Mouse (Mus musculus) hindbrain, embryonic 13.5 days (tissue): ENCODE measurements around the gene Snrk. TPM values are rescaled to one million over a fixed set of nuclear protein-coding genes. Genes with fewer than 3 reads are reported as not detected.
"Not testable (repeated sequence)": the region's sequence is repeated elsewhere in the genome, so short reads cannot be mapped to it uniquely, and the experiment has no call there.

Source experiments
- ATAC-seq: fragments of 200-750 bp; cut with Nextera tagmentation; 2 replicates; pipeline ENCODE4 v1.8.0; 2017; ENCODE audit warnings: moderate TSS enrichment; ENCODE audit not compliant: low FRiP score
- H3K27ac ChIP-seq: fragments of 300-500 bp; sonication (generic); 2 replicates; pipeline ENCODE4 v1.5.1; 2015; ENCODE audit warnings: inconsistent platforms, mild to moderate bottlenecking, moderate library complexity
- H3K27me3 ChIP-seq: fragments of 300-500 bp; sonication (generic); 2 replicates; pipeline ENCODE4 v1.6.1; 2015; ENCODE audit warnings: mild to moderate bottlenecking, inconsistent platforms
- H3K36me3 ChIP-seq: fragments of 300-500 bp; sonication (generic); 2 replicates; pipeline ENCODE4 v1.6.1; 2015; ENCODE audit warnings: mild to moderate bottlenecking, inconsistent platforms
- H3K4me1 ChIP-seq: fragments of 300-500 bp; sonication (generic); replicated peaks from 2 replicates; pipeline ENCODE4 v1.6.1; 2015; ENCODE audit warnings: inconsistent platforms
- H3K4me2 ChIP-seq: fragments of 300-500 bp; sonication (generic); 2 replicates; pipeline ENCODE4 v1.6.1; 2015; ENCODE audit warnings: inconsistent platforms, mild to moderate bottlenecking, moderate library complexity
- H3K4me3 ChIP-seq: fragments of 300-500 bp; sonication (generic); 2 replicates; pipeline ENCODE4 v1.5.1; 2015; ENCODE audit warnings: mild to moderate bottlenecking, inconsistent platforms
- H3K9ac ChIP-seq: fragments of 300-500 bp; sonication (generic); 2 replicates; pipeline ENCODE4 v1.6.1; 2015; ENCODE audit warnings: mild to moderate bottlenecking, inconsistent platforms
- H3K9me3 ChIP-seq: fragments of 300-500 bp; sonication (generic); 2 replicates; pipeline ENCODE4 v1.6.1; 2016; ENCODE audit warnings: inconsistent platforms
- WGBS: fragments of 180-500 bp; shearing (Covaris S2); methylation state at CpG from one replicate; pipeline ENCODE4 v1.1.7; 2015; 5-methylcytosine and 5-hydroxymethylcytosine counted together
- polyA plus RNA-seq: library from polyadenylated mRNA; unstranded; fragments of >200 nt; fragmentation: Nextera tagmentation; extraction: Ambion mirVana; gene quantifications from 2 replicates; pipeline ENCODE4 v1.2.1, GENCODE M21; 2015

Snrk gene
- polyA plus RNA-seq, 1 experiment from 2014 or later, result 56.2 TPM

DNA sequence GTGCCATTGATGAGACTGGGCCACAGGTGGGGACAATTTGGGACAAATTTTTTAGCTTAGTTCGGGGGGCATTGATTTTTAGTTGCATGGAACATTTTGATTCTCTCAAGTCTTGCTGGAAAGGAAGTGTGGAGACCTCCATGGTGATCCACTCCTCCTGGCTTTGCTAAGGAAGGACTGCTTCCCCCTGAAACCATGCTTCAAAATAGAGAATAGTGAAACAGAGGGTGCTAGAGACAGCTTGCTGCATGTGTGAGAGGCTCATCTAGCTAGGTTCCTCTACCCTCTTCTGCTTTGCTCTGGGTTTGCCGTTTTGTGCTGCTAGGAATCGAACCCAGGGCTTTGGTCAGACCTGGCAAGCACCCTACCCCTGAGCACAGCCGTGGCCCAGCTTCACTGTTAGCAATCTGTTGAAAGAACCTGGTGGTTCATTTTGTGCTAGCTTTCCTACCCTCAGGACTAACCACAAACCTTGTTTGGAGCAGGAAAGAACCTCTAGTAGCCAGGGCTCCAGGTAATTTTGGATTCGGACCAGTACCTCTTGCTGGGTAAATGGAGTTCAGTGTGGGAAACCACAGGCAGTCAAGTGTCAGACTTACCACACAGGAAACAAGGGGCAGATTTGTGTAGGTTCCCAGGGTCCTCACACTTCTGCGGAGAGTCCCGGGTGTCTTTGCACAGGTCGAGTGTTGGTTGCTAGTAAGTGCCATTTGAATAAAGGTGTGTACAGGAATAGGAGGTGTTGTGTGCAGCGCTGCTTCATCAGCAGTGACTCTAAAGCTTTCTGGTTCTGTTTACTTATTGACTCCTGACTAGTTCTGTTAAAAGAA, 33.1 kb downstream of the Snrk start:
- ATAC-seq, result no peak
- no peaks in the 10 kb centered on the region for H3K9me3 ChIP-seq
- H3K4me3 ChIP-seq, result no peak overlapping the region
- no peak overlapping the region for H3K4me2 ChIP-seq
- peaks cover 7% of the 10 kb centered on the region; the same call in 1 of the 2 replicates for H3K36me3 ChIP-seq
- peaks cover 15% of the 10 kb centered on the region for H3K4me1 ChIP-seq
- 90% methylated on average over 9 of the region's 9 CpGs for WGBS
- no peak overlapping the region for H3K9ac ChIP-seq
- no peaks in the 10 kb centered on the region for H3K27me3 ChIP-seq
- no peak overlapping the region for H3K27ac ChIP-seq

DNA sequence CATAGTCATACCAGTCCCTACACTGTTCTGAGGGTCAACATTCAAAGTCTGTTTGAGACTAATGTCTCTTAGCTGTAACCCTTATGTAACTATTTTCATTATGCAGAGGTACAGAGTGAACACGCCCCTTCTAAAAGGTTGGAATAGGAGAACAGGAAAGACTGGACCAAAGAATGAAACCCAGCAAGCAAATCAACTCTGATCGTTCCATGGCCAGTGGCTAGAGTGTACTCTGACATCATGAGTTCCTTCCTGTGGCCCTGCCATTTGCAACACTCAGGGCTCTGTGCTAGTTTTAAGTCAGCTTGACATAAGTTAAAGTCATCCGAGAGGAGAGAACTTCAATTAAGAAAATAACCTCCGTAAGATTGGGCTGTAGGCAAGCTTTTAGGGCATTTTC, 35.0 kb downstream of the Snrk start:
- H3K9ac ChIP-seq, result no peak overlapping the region
- WGBS, result 97% methylated on average over 4 of the region's 4 CpGs
- no peak for ATAC-seq

DNA sequence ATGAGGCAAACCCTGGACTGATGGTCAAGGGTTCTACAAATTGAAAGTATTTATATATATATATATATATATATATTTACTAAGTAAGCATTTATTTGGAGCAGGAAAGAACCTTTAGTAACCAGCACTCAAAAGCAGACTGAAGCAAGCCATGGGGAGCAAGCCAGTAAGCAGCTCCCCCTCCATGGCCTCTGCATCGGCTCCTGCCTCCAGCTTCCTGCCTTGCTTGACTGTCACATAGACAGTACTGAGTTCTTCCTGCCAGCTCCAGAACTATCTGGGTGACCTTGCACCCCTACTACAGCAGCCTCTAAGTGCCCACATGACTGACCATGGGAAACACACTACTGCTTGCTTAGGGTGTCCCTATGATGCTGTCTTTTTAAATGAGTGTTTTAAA, 35.4 kb downstream of the Snrk start:
- ATAC-seq, result no peak
- 88% methylated on average over 1 of the region's 1 CpGs for WGBS
- H3K4me1 ChIP-seq, result 0 out of 2 replicates have a peak, but pooled peaks cover 2% of the 10 kb centered on the region
- no peaks in the 10 kb centered on the region for H3K9me3 ChIP-seq
- no peak overlapping the region for H3K27ac ChIP-seq
- peaks cover 15% of the 10 kb centered on the region for H3K36me3 ChIP-seq
- no peaks in the 10 kb centered on the region for H3K27me3 ChIP-seq
- H3K9ac ChIP-seq, result no peak overlapping the region
- no peak overlapping the region for H3K4me3 ChIP-seq
- H3K4me2 ChIP-seq, result no peak overlapping the region

More for the DNA sequence above, 35.0 kb downstream of the Snrk start:
- H3K4me3 ChIP-seq, result no peak overlapping the region
- no peaks in the 10 kb centered on the region for H3K27me3 ChIP-seq
- 0 out of 2 replicates have a peak, but pooled peaks cover 2% of the 10 kb centered on the region for H3K4me1 ChIP-seq
- no peak overlapping the region for H3K27ac ChIP-seq
- H3K36me3 ChIP-seq, result peaks cover 10% of the 10 kb centered on the region
- H3K9me3 ChIP-seq, result no peaks in the 10 kb centered on the region
- H3K4me2 ChIP-seq, result no peak overlapping the region

DNA sequence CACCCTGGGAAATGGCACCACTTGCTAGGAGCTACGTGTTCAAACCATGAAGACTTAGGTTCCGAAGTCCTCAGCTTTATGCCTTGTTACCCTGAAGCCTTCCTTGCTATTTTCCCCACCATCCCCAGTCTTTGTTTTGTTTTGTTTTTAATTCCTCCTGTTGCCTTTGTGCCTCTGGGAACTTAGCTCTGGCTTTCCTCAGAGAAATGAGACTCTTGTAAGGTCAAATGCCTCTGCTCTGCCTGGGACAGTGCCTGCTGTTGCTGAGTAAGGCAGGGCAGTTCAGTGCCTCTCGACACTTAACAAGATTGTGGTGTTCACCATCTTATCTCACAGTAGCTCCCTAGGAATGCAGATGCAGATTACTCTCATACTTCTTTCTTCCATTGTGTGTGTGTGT, 36.4 kb downstream of the Snrk start:
- no peaks in the 10 kb centered on the region for H3K27me3 ChIP-seq
- H3K4me3 ChIP-seq, result no peak overlapping the region
- H3K4me2 ChIP-seq, result no peak overlapping the region
- 89% methylated on average over 3 of the region's 3 CpGs for WGBS
- ATAC-seq, result no peak
- H3K4me1 ChIP-seq, result 0 out of 2 replicates have a peak, but pooled peaks cover 2% of the 10 kb centered on the region
- H3K9me3 ChIP-seq, result no peaks in the 10 kb centered on the region
- peaks cover 24% of the 10 kb centered on the region for H3K36me3 ChIP-seq
- no peak overlapping the region for H3K9ac ChIP-seq
- no peak overlapping the region for H3K27ac ChIP-seq

DNA sequence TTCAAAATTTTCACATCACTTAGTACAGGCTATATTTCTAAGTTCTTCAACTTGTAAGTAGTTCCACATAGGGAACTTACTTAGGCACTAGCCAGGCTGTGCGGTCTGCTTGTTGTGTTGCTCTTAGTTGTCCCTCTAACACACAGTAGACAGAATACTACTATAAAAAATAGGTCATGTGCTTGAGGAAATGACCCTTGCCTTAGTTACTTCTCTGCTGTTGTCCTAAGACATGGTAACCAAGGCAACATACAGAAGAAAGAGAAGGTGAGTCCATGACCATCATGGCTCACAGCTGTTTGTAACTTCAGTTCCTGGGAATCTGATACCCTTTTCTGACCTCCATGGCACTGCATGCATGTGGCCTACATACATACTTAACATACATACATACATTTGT, 38.1 kb downstream of the Snrk start:
- Histone ChIP-seq H3K27me3 (no peaks in the 10 kb centered on the region), H3K27ac (no peak overlapping the region), H3K9ac (no peak overlapping the region), H3K4me1 (0 out of 2 replicates have a peak, but pooled peaks cover 3% of the 10 kb centered on the region), H3K4me2 (no peak overlapping the region), H3K4me3 (no peak overlapping the region), H3K36me3 (peaks cover 28% of the 10 kb centered on the region), H3K9me3 (no peaks in the 10 kb centered on the region)
- no peak for ATAC-seq
- WGBS, result 95% methylated on average over 1 of the region's 1 CpGs

DNA sequence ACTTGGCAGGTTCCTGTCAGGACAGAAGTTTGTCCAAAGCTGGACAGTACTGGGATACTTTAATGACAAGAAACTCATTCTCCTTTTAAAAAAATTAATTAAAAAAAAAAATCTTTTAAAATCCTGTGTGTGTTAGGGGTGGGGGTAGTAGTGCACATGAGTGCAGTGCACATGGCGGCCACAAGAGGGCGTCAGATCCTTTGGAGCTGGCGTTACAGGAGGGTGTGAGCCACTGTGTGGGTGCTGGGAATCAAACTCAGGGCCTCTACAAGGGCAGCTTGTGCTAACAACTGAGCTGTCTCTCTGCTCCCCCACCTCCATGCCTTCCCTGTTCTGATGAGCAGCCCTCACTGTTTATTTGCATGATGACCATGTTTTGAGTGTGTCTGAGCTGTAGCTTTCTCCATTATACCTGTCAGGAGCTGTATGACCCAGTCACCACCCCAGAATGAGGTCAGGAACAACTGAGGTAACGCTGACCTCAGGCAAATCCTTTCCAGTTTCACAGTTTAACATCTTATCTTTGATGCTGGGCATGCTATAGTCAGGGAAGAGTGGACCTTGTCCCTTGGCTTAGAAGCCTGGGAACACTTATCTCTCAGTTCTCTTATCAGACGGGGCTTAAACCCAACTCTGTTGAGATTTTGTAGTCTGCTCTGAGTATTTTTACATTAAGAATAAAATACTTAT, 39.5 kb downstream of the Snrk start:
- Histone ChIP-seq H3K4me3 (no peak overlapping the region), H3K27me3 (no peaks in the 10 kb centered on the region), H3K9me3 (no peaks in the 10 kb centered on the region), H3K27ac (no peak overlapping the region), H3K36me3 (peaks cover 39% of the 10 kb centered on the region), H3K4me2 (no peak overlapping the region), H3K4me1 (0 out of 2 replicates have a peak, but pooled peaks cover 3% of the 10 kb centered on the region), H3K9ac (no peak overlapping the region)
- ATAC-seq, result no peak
- WGBS, result 93% methylated on average over 5 of the region's 5 CpGs

DNA sequence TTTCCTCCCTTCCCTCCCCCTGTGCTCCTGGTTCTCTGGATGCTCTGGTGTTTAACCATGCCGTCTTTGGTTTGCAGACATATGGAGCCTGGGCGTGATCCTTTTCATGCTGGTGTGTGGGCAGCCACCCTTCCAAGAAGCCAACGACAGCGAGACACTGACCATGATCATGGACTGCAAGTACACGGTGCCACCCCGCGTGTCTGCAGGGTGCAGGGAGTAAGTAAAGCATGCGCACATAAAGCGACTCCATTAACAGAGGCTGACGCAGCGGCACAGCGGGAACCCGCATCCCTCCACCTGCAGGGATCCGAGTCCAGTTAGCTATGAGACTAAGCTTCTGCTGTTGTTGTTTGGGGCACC, 40.0 kb downstream of the Snrk start:
- Histone ChIP-seq H3K36me3 (peaks cover 39% of the 10 kb centered on the region), H3K27ac (no peak overlapping the region), H3K9ac (no peak overlapping the region), H3K4me1 (0 out of 2 replicates have a peak, but pooled peaks cover 3% of the 10 kb centered on the region), H3K4me3 (no peak overlapping the region), H3K27me3 (no peaks in the 10 kb centered on the region), H3K9me3 (no peaks in the 10 kb centered on the region), H3K4me2 (no peak overlapping the region)
- WGBS, result 92% methylated on average over 14 of the region's 14 CpGs
- ATAC-seq, result no peak

DNA sequence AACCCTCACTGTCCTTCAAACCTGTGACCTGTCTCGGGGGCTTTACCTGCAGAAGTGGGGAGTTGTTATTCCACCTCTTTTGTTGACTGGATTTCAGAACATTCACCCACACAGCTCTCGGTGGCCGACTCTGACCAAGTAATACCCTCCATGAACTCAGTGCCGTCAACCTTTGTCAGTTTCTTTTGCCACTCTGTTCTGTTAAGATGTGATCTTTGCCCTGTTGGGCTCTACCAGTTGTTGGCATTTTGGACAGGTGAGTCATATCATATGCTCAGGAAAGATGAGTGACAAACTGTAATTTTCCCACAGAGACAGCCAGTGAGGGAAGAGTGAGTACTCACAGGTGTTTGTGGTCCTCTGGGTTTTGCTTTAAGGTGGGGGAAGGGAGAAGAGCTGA, 47.5 kb downstream of the Snrk start:
- 94% methylated on average over 4 of the region's 4 CpGs for WGBS
- peaks cover 63% of the 10 kb centered on the region for H3K36me3 ChIP-seq

DNA sequence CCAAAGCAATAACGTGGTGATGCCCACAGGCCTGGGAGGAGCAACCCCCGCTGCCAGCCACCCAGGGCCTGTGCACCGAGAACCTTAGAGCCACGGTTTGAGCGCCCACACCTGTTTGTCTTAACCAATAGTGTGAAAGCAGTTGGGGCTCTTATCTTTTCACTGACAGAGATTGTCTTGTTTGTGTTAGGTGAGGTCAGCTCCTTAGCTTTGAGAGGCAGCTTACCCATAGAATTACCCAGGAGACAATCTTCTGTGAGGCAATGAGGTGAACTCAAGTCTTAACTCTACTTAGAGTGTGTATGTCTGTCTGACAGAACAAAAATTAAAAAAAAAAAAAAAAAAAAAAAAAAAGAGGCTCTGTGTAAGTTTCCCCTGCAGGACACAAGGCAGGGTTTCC, 50.7 kb downstream of the Snrk start:
- H3K9me3 ChIP-seq, H3K4me3 ChIP-seq, H3K27me3 ChIP-seq, H3K4me2 ChIP-seq, H3K9ac ChIP-seq, H3K27ac ChIP-seq, ATAC-seq, H3K4me1 ChIP-seq: not testable (repeated sequence)
- H3K36me3 ChIP-seq, result peaks cover 75% of the 10 kb centered on the region
- WGBS, result 94% methylated on average over 5 of the region's 5 CpGs

More for the DNA sequence above, 47.5 kb downstream of the Snrk start:
- H3K4me3 ChIP-seq, result no peak overlapping the region
- H3K27ac ChIP-seq, result no peak overlapping the region
- H3K9ac ChIP-seq, result no peak overlapping the region
- no peak overlapping the region for H3K4me2 ChIP-seq
- ATAC-seq, result no peak
- H3K9me3 ChIP-seq, result no peaks in the 10 kb centered on the region
- no peaks in the 10 kb centered on the region for H3K4me1 ChIP-seq
- H3K27me3 ChIP-seq, result no peaks in the 10 kb centered on the region

DNA sequence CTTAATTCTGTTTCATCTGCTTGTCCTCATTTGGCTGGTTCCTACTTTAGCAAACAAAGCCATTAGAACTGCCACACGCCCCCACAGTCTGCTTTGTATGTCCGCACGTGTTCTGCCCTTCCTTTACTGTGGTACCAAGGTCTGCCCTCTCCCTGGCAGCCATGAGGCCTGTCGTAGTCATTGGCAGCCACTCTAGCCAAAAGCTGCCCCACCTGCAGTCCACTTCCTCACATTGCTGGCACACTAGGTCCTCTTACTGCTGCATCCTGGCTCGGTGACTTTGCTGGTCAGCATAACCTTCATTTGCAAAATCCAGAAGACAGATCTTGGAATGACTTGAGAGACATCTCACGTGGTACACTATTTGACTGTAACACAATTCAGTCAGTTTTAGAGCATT, 52.8 kb downstream of the Snrk start:
- no peak for ATAC-seq
- Histone ChIP-seq H3K4me3 (no peak overlapping the region), H3K27me3 (no peaks in the 10 kb centered on the region), H3K9ac (no peak overlapping the region), H3K4me1 (peaks cover 12% of the 10 kb centered on the region), H3K27ac (no peak overlapping the region), H3K4me2 (no peak overlapping the region), H3K9me3 (no peaks in the 10 kb centered on the region), H3K36me3 (peaks cover 69% of the 10 kb centered on the region)
- 90% methylated on average over 6 of the region's 6 CpGs for WGBS

DNA sequence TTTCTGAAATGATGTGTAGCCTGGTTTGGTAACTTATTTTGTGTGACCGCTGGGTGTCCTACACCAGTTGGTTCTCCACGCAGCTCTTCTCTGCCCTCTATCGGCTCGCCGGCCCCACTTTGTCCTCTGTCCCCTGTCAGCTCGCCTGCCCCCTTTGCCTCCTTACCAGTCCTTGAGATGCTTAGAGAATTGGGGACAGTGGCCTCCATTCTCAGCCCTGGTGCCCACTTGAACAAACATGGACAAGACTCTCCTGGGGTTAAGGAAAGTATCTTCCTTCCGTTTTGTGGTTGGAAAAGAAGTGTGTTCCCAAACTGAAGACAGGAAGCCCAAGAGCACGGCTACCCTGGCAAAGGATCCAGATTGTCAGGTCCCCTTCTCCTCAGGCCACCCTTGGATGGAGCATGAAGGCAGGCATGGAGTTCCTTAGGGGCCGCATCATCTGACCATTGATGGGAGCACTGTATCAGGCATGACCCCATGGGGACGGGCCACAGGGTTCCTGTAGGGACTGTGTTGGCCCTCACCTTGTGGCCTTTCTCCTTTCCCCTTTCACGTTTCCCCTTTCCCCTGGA, 55.6 kb downstream of the Snrk start:
- peaks cover 12% of the 10 kb centered on the region for H3K4me1 ChIP-seq
- H3K36me3 ChIP-seq, result peaks cover 55% of the 10 kb centered on the region
- no peak for ATAC-seq
- WGBS, result 88% methylated on average over 11 of the region's 11 CpGs
- H3K9ac ChIP-seq, result no peak overlapping the region
- H3K4me2 ChIP-seq, result no peak overlapping the region
- H3K9me3 ChIP-seq, result no peaks in the 10 kb centered on the region
- H3K27ac ChIP-seq, result no peak overlapping the region
- H3K4me3 ChIP-seq, result no peak overlapping the region
- no peaks in the 10 kb centered on the region for H3K27me3 ChIP-seq

DNA sequence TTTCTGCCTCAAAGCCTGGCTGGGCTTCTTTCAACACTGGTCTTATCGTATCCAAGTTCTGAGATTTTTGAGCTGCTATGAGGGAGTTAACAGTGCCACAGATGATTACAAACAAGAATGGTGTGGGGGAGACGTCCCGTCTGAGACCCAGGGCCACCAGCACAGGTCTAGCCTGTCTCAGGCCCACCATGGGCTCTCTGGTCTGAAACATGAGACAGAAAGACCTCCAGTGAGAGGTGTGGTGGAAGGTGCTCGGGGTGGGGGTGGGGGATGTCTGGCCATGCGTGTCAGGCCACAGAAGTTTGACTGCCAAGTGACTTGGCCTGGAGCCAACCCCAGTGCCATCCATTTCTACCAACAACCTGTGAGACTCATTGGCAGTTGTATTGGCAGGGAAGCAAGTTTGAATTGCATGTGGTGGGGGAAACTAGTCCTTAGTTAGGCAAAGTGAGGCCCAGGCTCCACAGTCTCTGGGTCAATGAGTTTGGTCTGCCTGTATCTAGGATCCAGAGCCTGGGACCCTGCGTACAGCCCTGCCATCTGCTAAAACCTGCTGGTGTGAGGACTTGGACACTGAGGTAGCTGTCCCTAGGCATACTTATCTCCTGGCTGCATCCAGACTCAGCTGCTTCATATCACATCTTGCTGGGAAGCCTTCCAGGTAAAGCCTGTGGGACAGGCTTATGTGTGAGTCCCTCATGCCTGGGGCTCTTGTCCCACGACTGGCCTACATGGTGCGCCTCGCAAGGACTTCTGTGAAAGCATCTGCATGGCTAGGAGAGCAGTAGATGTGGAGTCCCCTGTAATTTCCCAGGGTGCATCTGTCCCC, 56.6 kb downstream of the Snrk start:
- ATAC-seq, result no peak
- Histone ChIP-seq H3K4me3 (no peak overlapping the region), H3K36me3 (peaks cover 50% of the 10 kb centered on the region), H3K9ac (no peak overlapping the region), H3K9me3 (no peaks in the 10 kb centered on the region), H3K27ac (0 out of 2 replicates have a peak overlapping the region, but pooled peaks have one; percentile 20), H3K4me2 (no peak overlapping the region), H3K27me3 (no peaks in the 10 kb centered on the region), H3K4me1 (peaks cover 12% of the 10 kb centered on the region)
- 78% methylated on average over 9 of the region's 9 CpGs for WGBS
